Mouse (Mus musculus) myocyte (in vitro differentiated cells): Measurements from ENCODE around the gene Prox1.

ENCODE experiments used
- CEBPB ChIP-seq: IDR thresholded peaks from 2 replicates; pipeline ENCODE4 v1.6.1; 2011; ENCODE audit warnings: mild to moderate bottlenecking, moderate library complexity; ENCODE audit not compliant: poor library complexity, insufficient read depth, severe bottlenecking
- E2F4 ChIP-seq: IDR thresholded peaks from one replicate; pipeline ENCODE4 v1.6.1; 2011; ENCODE audit warnings: mild to moderate bottlenecking, control low read depth, moderate library complexity; ENCODE audit not compliant: insufficient read depth
- MAX ChIP-seq: IDR thresholded peaks from one replicate; pipeline ENCODE4 v1.6.1; 2011; ENCODE audit warnings: low read depth, mild to moderate bottlenecking, control low read depth
- MYOG ChIP-seq, 3 experiments: IDR thresholded peaks; one replicate each; pipeline ENCODE4 v1.6.1; 2011; ENCODE audit warnings: control low read depth in 2 of 3, low read depth in 2 of 3, mild to moderate bottlenecking in 2 of 3; ENCODE audit not compliant: insufficient read length in 2 of 3, control insufficient read depth in 1 of 3, insufficient read depth in 1 of 3
- POLR2A ChIP-seq: IDR thresholded peaks from one replicate; pipeline ENCODE4 v1.6.1; 2011; ENCODE audit warnings: low read depth, mild to moderate bottlenecking, control low read depth, moderate library complexity; ENCODE audit not compliant: insufficient read length
- POLR2AphosphoS2 ChIP-seq: IDR thresholded peaks from one replicate; pipeline ENCODE4 v1.6.1; 2011; ENCODE audit warnings: low read depth, control low read depth; ENCODE audit not compliant: insufficient read length
- SRF ChIP-seq: IDR thresholded peaks from one replicate; pipeline ENCODE4 v1.6.1; 2011; ENCODE audit warnings: low read depth; ENCODE audit not compliant: control insufficient read depth, insufficient read length
- TCF12 ChIP-seq: IDR thresholded peaks from one replicate; pipeline ENCODE4 v1.6.1; 2011; ENCODE audit warnings: mild to moderate bottlenecking, control low read depth; ENCODE audit not compliant: poor library complexity, insufficient read depth, severe bottlenecking
- USF1 ChIP-seq: IDR thresholded peaks from one replicate; pipeline ENCODE4 v1.6.1; 2011; ENCODE audit warnings: low read depth, mild to moderate bottlenecking, control low read depth, moderate library complexity

GRCm38 (mm10) chr1:190189125-190189524 is 18.6 kb upstream of the Prox1 start:
- TF ChIP-seq POLR2A = no peak
- no peak for TF ChIP-seq POLR2AphosphoS2
- TF ChIP-seq TCF12 = no peak
- no peak for TF ChIP-seq MAX
- TF ChIP-seq MYOG (IDR thresholded peaks at IDR 0.05; ENCODE audit: control insufficient read depth in 1 of 3, insufficient read depth in 1 of 3, insufficient read length in 2 of 3, low read depth in 2 of 3) = no peak
- TF ChIP-seq USF1 = no peak
- TF ChIP-seq CEBPB = no peak
- no peak for TF ChIP-seq SRF
- TF ChIP-seq E2F4 = no peak
